Mouse (Mus musculus): Measurements from ENCODE around the gene Zfp710.

The Zfp710 gene

GRCm38 (mm10) chr7:80053147-80053546 lies 28.5 kb downstream of the Zfp710 start:
- in situ Hi-C loops (cut with MboI; ENCODE audit: unreplicated experiment in 2 of 2) = no loop called here

GRCm38 (mm10) chr7:80055781-80056180 lies 31.2 kb downstream of the Zfp710 start:
- in situ Hi-C loops (cut with MboI; ENCODE audit: unreplicated experiment in 2 of 2) = no loop called here

- in situ Hi-C loops (cut with MboI; ENCODE audit: unreplicated experiment in 2 of 2) = no loop called here
These were observed 32.5 kb downstream of the Zfp710 start for GRCm38 (mm10) chr7:80057002-80057691.

- in situ Hi-C loops (cut with MboI; ENCODE audit: unreplicated experiment in 2 of 2) = no loop called here
These were observed 33.2 kb downstream of the Zfp710 start for GRCm38 (mm10) chr7:80057781-80058180.

GRCm38 (mm10) chr7:80058405-80059063 lies 33.9 kb downstream of the Zfp710 start:
- in situ Hi-C loops (cut with MboI; ENCODE audit: unreplicated experiment in 2 of 2) = no loop called here

- in situ Hi-C loops (cut with MboI; ENCODE audit: unreplicated experiment in 2 of 2) = no loop called here
These were observed 34.6 kb downstream of the Zfp710 start for GRCm38 (mm10) chr7:80059064-80059838.

- in situ Hi-C loops (cut with MboI; ENCODE audit: unreplicated experiment in 2 of 2) = no loop called here
These were observed 35.6 kb downstream of the Zfp710 start for GRCm38 (mm10) chr7:80060012-80060778.

- in situ Hi-C loops (cut with MboI; ENCODE audit: unreplicated experiment in 2 of 2) = no loop called here
These were observed 37.6 kb downstream of the Zfp710 start for GRCm38 (mm10) chr7:80062083-80062826.

- in situ Hi-C loops (cut with MboI; ENCODE audit: unreplicated experiment in 2 of 2) = no loop called here
These were observed 38.6 kb downstream of the Zfp710 start for GRCm38 (mm10) chr7:80063244-80063643.

GRCm38 (mm10) chr7:80063902-80064736 lies 39.5 kb downstream of the Zfp710 start:
- in situ Hi-C loops (cut with MboI; ENCODE audit: unreplicated experiment in 2 of 2) = no loop called here

GRCm38 (mm10) chr7:80065250-80065649 lies 40.6 kb downstream of the Zfp710 start:
- in situ Hi-C loops (cut with MboI; ENCODE audit: unreplicated experiment in 2 of 2) = no loop called here

- in situ Hi-C loops (cut with MboI; ENCODE audit: unreplicated experiment in 2 of 2) = no loop called here
These were observed 42.3 kb downstream of the Zfp710 start for GRCm38 (mm10) chr7:80066675-80067455.

- in situ Hi-C loops (cut with MboI; ENCODE audit: unreplicated experiment in 2 of 2) = no loop called here
These were observed 43.7 kb downstream of the Zfp710 start for GRCm38 (mm10) chr7:80068341-80068740.

- in situ Hi-C loops (cut with MboI; ENCODE audit: unreplicated experiment in 2 of 2) = no loop called here
These were observed 45.2 kb downstream of the Zfp710 start for GRCm38 (mm10) chr7:80069615-80070327.

- in situ Hi-C loops (cut with MboI; ENCODE audit: unreplicated experiment in 2 of 2) = no loop called here
These were observed 46.6 kb downstream of the Zfp710 start for GRCm38 (mm10) chr7:80071209-80071608.

GRCm38 (mm10) chr7:80072297-80072696 lies 47.7 kb downstream of the Zfp710 start:
- in situ Hi-C loops (cut with MboI; ENCODE audit: unreplicated experiment in 2 of 2) = no loop called here

- in situ Hi-C loops (cut with MboI; ENCODE audit: unreplicated experiment in 2 of 2) = no loop called here
These were observed 48.9 kb downstream of the Zfp710 start for GRCm38 (mm10) chr7:80073506-80073905.

All from v-Abl transformed pro-B cells (cell line).